Mouse (Mus musculus) ES-E14 (cell line): Measurements from ENCODE around the gene Mdc1. TPM values are rescaled to one million over a fixed set of nuclear protein-coding genes. Genes with fewer than 3 reads are reported as not detected.
A peak's percentile ranks its signal among the peaks of the same experiment; 100 is the strongest.
"Not testable (repeated sequence)": the region's sequence is repeated elsewhere in the genome, so short reads cannot be mapped to it uniquely, and the experiment has no call there.

Source experiments
- DNase-seq: peaks from one replicate; pipeline ENCODE4 v3.0.0-alpha.2; 2013; ENCODE audit warnings: low read depth, low spot score
- H3K27ac ChIP-seq: 2 replicates; pipeline ENCODE4 v1.5.1; 2012; ENCODE audit warnings: low read depth, mild to moderate bottlenecking, low read length, moderate library complexity, mixed read lengths; ENCODE audit not compliant: poor library complexity, insufficient read depth, severe bottlenecking
- H3K36me3 ChIP-seq: 2 replicates; pipeline ENCODE4 v1.6.1; 2012; ENCODE audit warnings: mild to moderate bottlenecking, low read length, moderate library complexity, mixed read lengths; ENCODE audit not compliant: control insufficient read depth, poor library complexity, insufficient read depth, severe bottlenecking
- H3K4me1 ChIP-seq, 2 experiments: fragments of 150-350 bp in 1 of 2; sonication (generic) in 1 of 2; 2 replicates each; pipeline ENCODE4 v1.6.1; 2012; ENCODE audit warnings: low read length in 2 of 2, mild to moderate bottlenecking in 1 of 2, mixed read lengths in 1 of 2; ENCODE audit not compliant: control insufficient read depth in 2 of 2, insufficient read depth in 2 of 2, poor library complexity in 1 of 2
- H3K4me3 ChIP-seq, 2 experiments: fragments of 150-350 bp in 1 of 2; sonication (generic) in 1 of 2; 2 replicates each; pipeline ENCODE4 v1.5.1; 2012; ENCODE audit warnings: low read length in 2 of 2, low read depth in 1 of 2, mild to moderate bottlenecking in 1 of 2, mixed read lengths in 1 of 2; ENCODE audit not compliant: insufficient read depth in 1 of 2, poor library complexity in 1 of 2, severe bottlenecking in 1 of 2
- H3K9ac ChIP-seq: 2 replicates; pipeline ENCODE4 v1.6.1; 2012; ENCODE audit warnings: low read depth, mild to moderate bottlenecking, low read length, mixed read lengths; ENCODE audit not compliant: poor library complexity, insufficient read depth, severe bottlenecking
- H3K9me3 ChIP-seq: fragments of 150-350 bp; sonication (generic); 2 replicates; pipeline ENCODE4 v1.6.1; 2012; ENCODE audit warnings: low read depth, mild to moderate bottlenecking, low read length; ENCODE audit not compliant: control insufficient read depth, insufficient read depth
- CHD2 ChIP-seq: IDR thresholded peaks from 2 replicates; pipeline ENCODE4 v1.6.1; 2014; ENCODE audit warnings: mild to moderate bottlenecking, low read depth, low read length, inconsistent platforms
- HCFC1 ChIP-seq: IDR thresholded peaks from 2 replicates; pipeline ENCODE4 v1.6.1; 2012; ENCODE audit warnings: low read length, inconsistent platforms, borderline replicate concordance; ENCODE audit not compliant: insufficient read depth
- MAFK ChIP-seq: IDR thresholded peaks from 2 replicates; pipeline ENCODE4 v1.6.1; 2014; ENCODE audit warnings: mild to moderate bottlenecking, low read depth, low read length, inconsistent platforms; ENCODE audit not compliant: insufficient read depth
- ZC3H11A ChIP-seq: IDR thresholded peaks from 2 replicates; pipeline ENCODE4 v1.6.1; 2012; ENCODE audit warnings: low read depth, mild to moderate bottlenecking, inconsistent platforms, low read length, borderline replicate concordance
- ZNF384 ChIP-seq: IDR thresholded peaks from 2 replicates; pipeline ENCODE4 v1.6.1; 2012; ENCODE audit warnings: low read depth, low read length, inconsistent platforms
- in situ Hi-C, 2 experiments: fragments of 600-800 bp; cut with MboI; formaldehyde crosslinking; loops; one replicate each; pipeline ENCODE4 v1.15.1; 2025; ENCODE audit warnings: low sequenced_read_pairs in 2 of 2, inconsistent platforms in 1 of 2; ENCODE audit not compliant: unreplicated experiment in 2 of 2
- total RNA-seq: library from RNA; depleted of rRNA; stranded (reverse); fragments of 300-350 nt; gene quantifications from 2 replicates; pipeline ENCODE4 v1.2.3, GENCODE M21; 2012

The Mdc1 gene
- total RNA-seq, 1 experiment: 23.8 TPM

DNA sequence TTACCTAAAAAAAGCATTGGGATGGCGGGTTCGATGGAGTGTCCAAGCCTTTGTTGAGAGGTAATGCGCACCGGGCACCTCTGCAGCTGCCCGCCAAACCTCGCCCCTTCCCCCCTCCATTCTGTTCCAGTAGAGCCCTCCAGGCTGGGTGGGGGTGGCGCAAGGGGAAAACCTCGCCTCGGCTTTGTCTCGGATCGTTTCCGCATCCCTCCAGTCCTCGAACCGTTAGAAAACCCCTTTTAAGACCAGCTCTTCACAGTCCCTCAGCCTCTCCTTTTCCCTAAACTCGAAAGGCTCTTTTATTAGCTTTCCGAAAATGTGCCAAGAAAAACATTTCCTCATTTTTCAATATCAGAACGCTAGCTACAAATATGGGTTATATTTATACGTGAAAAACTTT lies 3.8 kb upstream of the Mdc1 start:
- Histone ChIP-seq H3K9me3 (no peaks in the 10 kb centered on the region), H3K4me1 (peaks cover 7 to 8% of the 10 kb centered on the region in 2 experiments), H3K36me3 (peaks cover 32% of the 10 kb centered on the region), H3K4me3 (peak overlapping the region; percentile 88 to 96), H3K9ac (peak overlapping the region; percentile 74), H3K27ac (peak overlapping the region; percentile 83)
- DNase-seq: no peak
- TF ChIP-seq ZNF384: no peak
- TF ChIP-seq ZC3H11A: no peak
- no peak for TF ChIP-seq MAFK
- no peak for TF ChIP-seq HCFC1
- no peak for TF ChIP-seq CHD2
- in situ Hi-C loops: no loop called here

GRCm38 (mm10) chr17:35838122-35838544 lies 3.2 kb upstream of the Mdc1 start, which contains the start of gene Tubb5:
TSS of gene Tubb5 (minus strand) at chr17:35838306.
- in situ Hi-C loops: no loop called here
- peak within 1 kb of the TSS; percentile 74 for H3K9ac ChIP-seq

GRCm38 (mm10) chr17:35838570-35838969 lies 2.7 kb upstream of the Mdc1 start:
- no peak for DNase-seq
- Histone ChIP-seq H3K36me3 (peaks cover 32% of the 10 kb centered on the region), H3K9me3 (no peaks in the 10 kb centered on the region), H3K4me3 (peak overlapping the region; percentile 62 to 96), H3K9ac (peak overlapping the region; percentile 58; the same call in 1 of the 2 replicates), H3K27ac (peak overlapping the region; percentile 64; the same call in 1 of the 2 replicates), H3K4me1 (peaks cover 8 to 13% of the 10 kb centered on the region in 2 experiments)
- no peak for TF ChIP-seq HCFC1
- TF ChIP-seq ZC3H11A: no peak
- peak; percentile 66; the same call in 1 of the 2 replicates for TF ChIP-seq MAFK
- in situ Hi-C loops: no loop called here

More at GRCm38 (mm10) chr17:35838122-35838544, 3.2 kb upstream of the Mdc1 start, which contains the start of gene Tubb5:
- peak; percentile 93 for TF ChIP-seq HCFC1
- peak; percentile 57; the same call in 1 of the 2 replicates for TF ChIP-seq CHD2
- TF ChIP-seq MAFK: no peak; the same call in 1 of the 2 replicates
- no peak for TF ChIP-seq ZNF384
- TF ChIP-seq ZC3H11A: no peak
- H3K4me3 ChIP-seq: peak within 1 kb of the TSS; percentile 88 to 96
- peaks cover 32% of the 10 kb centered on the region for H3K36me3 ChIP-seq
- peak within 1 kb of the TSS; percentile 83 for H3K27ac ChIP-seq
- DNase-seq: peak; percentile 95
- H3K4me1 ChIP-seq: peaks cover 8 to 13% of the 10 kb centered on the region in 2 experiments
- H3K9me3 ChIP-seq: no peaks in the 10 kb centered on the region

DNA sequence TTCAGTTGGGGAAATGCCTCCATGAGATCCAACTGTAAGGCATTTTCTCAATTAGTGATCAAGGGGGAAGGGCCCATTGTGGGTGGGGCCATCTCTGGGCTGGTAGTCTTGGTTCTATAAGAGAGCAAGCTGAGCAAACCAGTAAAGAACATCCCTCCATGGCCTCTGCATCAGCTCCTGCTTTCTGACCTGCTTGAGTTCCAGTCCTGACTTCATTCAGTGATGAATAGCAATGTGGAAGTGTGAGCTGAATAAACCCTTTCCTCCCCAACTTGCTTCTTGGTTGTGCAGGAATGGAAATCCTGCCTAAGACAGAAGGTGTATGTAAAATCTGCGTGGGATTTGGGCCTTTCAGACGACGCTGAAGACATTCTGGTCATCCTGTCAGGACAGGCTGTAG lies 2.3 kb upstream of the Mdc1 start:
- H3K9me3 ChIP-seq, DNase-seq, in situ Hi-C loops, H3K27ac ChIP-seq: not testable (repeated sequence)
- H3K4me1 ChIP-seq: peaks cover 8 to 13% of the 10 kb centered on the region in 2 experiments
- peak overlapping the region; percentile 58; the same call in 1 of the 2 replicates for H3K9ac ChIP-seq
- peaks cover 28% of the 10 kb centered on the region for H3K36me3 ChIP-seq
- peak overlapping the region; percentile 62 to 96; a peak in 2 of 4 replicates for H3K4me3 ChIP-seq

DNA sequence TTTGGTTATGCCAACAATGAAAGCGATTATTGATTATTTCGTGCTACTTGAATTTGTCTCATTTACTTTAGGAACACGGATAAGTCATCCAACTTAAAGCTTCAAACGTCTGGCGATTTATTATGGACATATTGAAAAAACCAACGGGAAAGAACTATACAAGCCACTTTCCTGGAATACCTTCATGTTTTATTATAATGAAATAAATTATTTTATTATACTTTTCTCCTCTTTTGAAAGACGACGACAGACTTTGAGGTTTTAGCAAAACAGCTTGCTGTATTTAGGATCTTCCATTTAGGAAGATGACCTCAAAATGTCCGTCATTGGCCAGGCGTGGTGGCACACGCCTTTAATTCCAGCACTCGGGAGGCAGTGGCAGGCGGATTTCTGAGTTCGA lies 754 bp upstream of the Mdc1 start:
- H3K27ac ChIP-seq: peak overlapping the region; percentile 34; the same call in 1 of the 2 replicates
- no peaks in the 10 kb centered on the region for H3K9me3 ChIP-seq
- in situ Hi-C loops: no loop called here
- H3K9ac ChIP-seq: no peak overlapping the region; the same call in 1 of the 2 replicates
- H3K36me3 ChIP-seq: peaks cover 18% of the 10 kb centered on the region
- H3K4me1 ChIP-seq: peaks cover under 1 to 13% of the 10 kb centered on the region in 2 experiments
- TF ChIP-seq HCFC1: no peak
- TF ChIP-seq MAFK: no peak
- no peak for TF ChIP-seq CHD2
- TF ChIP-seq ZNF384: no peak
- TF ChIP-seq ZC3H11A: no peak
- no peak for DNase-seq
- peak overlapping the region; percentile 54 to 63; a peak in 3 of 4 replicates for H3K4me3 ChIP-seq
